Mouse (Mus musculus): ENCODE measurements around the gene Ddx54.

- TF ChIP-seq TAL1 (IDR thresholded peaks at IDR 0.05; ENCODE audit: low read length) (no peak), GATA1 (IDR thresholded peaks at IDR 0.05; ENCODE audit: low read length) (no peak)
These were observed 42.7 kb upstream of the Ddx54 start for GRCm38 (mm10) chr5:120569791-120570190.

All from erythroblast, embryonic 14.5 days (primary cell).